Mouse (Mus musculus) R1 (cell line): ENCODE data around the gene Dcakd.
A peak's percentile ranks its signal among the peaks of the same experiment; 100 is the strongest.

Source experiments
- DNase-seq: peaks from one replicate; pipeline ENCODE4 v3.0.0-alpha.2; 2018; ENCODE audit warnings: low read depth, low spot score

Dcakd gene

DNA sequence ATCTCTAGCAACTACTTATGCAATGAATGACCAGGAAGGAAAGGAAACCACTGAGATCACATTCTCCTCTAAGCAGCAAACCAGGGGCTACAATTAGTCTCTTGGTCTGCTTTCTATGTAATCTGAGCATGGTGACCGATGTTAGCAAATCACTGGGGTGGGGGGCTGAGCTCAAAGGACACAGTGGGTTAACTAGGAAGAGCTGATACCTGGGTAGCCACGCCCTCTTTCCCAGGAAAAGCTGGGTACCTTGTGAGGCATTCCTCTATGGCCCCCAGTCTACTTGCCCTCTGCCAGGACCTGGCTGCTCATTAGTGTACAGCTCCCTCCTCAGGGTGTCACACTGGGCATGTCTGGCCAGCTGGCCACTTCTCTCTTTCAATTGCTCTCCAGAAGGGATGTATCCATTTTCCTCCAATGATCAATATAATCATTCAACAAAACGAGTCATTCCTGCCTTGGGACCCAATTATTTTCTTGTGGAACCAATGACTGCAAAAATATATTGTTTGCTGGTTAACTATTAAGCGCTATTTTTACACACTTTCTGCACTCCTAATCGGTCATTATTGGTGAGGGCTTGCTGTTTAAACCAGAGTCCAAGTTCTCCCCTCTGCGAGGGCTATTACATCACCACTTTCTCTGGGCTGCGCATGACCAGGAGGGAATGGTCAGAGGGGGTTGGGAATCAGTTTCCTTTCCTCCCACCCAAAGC, 21.7 kb downstream of the Dcakd start:
- DNase-seq, result no peak

DNA sequence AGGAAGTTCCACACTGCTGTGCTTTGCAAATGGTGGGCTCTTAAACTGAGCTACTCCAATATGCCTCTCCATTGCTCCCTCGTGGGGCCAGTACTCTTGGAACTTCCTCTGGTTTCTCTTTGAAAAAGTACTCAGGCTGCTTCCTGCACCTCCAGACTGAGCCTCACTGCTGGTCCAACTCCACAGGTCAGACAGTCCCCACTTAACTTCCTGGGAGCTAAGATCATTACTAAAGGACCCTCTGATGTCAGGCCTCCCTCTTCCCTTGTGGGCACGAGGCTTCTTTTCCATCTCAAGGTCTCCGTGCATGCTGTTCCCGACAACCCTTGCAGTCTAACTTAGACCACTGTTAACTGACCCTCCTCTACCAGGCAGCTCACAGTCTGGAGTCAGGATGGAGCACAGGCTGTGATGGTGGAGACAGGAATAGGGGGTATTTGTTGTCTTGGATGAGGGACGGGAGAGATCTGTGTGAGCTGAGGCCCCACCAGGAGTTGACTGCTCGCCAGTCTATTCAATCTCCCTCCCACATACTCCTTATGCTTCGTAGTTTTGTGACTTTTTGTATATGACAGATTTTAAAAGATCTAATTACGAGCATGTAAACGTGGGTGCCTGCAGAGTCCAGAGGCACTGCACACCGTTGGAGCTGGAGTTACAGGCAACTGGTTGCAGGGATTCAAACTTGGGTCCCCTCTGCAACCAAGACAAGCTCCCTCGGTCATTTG, 22.7 kb downstream of the Dcakd start:
- no peak for DNase-seq

DNA sequence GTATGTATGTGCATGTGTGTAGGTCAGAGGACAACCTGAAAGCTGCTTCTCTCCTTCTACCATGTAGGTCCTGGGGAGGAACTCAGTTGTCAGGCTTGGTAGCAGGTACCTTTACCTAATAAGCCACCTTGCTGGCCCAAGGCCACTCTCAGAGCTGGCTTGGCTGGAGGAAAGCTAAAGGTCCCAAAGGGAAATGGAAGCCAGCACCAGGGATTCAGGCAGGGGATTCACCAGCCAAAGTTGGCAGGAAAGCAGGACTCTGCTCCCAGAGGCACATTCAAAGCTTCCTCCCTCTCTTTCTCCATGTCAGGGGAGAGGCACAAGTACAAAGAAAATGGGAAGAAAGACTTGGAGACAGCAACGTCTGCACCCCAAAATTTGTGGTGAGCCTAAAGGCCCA, 23.3 kb downstream of the Dcakd start:
- no peak for DNase-seq

DNA sequence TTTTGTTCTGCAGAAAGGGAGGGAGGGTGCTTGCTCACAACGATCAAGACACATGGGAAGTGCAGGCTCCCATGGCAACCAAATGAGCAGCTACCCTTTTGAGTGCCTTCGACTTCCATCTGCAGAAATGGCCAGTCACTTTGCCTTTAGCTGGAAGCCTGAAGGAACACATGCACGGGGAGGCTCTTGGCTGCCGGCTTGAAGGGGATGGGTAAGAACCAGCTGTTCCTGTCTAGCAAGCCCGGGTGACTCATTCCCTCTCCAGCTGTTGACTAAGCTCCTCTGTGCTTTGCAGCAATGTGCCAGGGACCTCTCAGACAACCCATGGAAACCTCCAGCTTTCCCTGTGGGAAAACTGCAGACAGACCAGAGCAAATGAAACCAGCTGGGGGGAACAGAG, 24.9 kb downstream of the Dcakd start:
- peak; percentile 54 for DNase-seq

DNA sequence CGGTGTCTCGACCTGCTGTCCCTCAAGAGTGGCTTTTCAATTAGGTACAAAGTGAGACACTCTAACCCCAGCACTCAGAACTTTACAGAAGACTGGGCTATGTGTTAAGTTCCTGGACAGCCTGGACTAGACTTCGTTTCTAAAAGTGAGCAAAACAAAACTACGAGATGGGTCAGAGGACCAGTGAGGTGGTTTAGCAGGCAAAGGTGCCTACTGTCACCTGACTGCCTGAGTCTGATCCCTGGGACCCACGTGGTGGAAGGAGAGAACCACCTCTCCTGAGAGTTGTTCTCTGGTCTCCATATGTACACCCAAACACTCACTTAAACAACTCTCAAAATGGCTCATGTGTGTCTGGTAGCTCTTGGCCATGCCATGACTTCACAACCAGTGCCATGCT, 27.1 kb downstream of the Dcakd start:
- no peak for DNase-seq

DNA sequence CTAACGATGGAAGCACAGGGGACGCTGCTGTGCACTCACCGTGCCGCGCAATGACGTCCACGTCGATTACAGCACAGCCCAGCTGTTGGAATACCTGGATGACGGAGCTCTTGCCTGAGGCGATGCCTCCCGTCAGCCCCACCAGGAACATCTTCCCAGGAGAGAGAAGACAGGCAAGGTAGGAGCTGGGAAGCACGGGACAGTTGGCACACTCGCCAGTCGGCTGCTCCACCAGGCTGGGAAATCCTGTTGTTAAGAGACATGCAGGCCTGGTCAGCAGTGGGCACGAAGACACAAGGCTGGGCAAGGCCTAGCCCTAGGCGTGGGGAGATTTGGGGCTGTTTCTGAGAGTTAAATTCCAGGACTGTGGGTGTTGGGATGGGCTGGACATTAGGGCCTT, 28.0 kb downstream of the Dcakd start:
- DNase-seq, result no peak

DNA sequence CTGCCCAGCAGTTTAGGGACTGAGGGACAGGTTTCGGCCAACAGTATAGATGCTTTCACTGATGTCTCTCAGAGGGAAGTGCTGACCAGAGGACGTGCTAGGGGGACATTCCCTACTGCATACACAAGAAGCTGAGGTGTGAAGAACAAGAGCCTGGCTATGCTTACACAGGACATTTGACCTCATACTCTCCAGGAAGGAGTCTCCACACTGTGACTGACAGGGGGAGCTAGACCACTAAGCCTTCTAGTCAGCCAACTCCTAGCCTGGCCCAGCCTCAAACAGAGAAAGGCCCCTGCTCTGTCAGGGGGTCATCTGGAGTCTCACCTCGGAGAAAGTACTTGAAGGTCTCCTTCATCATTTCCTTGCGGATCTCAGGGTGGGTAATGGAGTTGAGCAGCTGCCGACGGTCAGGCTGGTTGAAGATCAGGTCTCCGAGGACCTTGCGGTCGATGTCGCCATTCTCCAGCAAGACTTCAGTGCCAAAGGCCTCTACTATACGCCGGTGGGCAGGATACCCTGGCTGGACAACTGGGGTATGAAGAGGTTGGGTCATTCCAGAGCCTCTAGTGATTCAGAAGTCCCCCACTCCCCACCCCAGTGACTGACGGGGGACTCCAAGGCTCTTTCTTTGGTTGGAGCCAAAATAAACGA, 28.7 kb downstream of the Dcakd start:
- DNase-seq, result no peak

DNA sequence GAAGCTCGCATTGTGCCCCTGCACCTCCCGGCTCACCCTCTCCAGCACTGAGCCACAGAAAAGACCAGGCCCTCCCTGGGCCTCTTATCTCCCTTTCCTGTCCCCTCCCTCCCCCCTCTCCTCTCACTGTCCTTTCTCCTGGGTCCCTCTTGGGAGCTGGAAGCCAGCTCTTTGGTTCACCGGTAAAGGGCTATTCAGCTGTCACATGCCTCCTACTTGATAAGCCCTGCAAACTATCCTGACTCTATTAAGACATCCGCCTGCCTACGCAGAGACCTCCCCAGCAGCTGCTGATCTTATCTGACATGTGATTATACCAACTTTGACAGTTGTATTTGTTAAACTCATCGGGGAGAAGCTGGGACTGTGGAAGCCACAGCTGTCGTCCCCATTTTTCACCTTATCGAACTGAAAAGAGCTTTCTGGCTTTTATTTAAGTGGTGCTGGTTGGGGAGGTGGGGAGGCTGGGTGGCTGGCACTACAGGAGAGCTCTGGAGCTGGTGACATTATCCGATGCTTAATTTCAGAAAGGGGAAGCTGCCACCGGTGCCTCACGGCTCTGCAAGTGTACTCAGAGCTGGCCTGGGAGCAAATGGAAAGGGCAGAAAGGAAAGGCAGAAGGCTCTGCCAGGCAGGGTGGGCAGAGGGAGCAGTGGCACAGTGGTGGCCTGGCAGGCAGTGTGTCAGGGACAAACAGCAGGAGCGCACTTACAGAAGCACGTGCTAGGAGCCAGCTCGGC, 29.4 kb downstream of the Dcakd start:
- no peak for DNase-seq

DNA sequence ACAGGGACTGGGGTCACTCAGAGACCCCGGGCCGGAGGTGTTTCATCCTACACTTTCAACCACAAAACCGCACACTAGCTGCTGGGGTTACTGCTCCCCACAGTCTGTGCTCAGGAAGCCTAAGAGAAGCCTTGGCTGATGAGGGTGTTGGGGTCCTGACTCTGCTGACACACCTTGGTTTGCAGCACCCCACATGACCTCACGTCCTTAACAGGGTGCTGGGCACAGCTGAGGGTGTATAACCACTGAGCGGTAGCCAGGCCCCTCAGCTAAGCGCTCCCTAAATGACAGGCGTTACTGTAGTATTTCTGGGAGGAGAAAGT, 29.9 kb downstream of the Dcakd start:
- no peak for DNase-seq

DNA sequence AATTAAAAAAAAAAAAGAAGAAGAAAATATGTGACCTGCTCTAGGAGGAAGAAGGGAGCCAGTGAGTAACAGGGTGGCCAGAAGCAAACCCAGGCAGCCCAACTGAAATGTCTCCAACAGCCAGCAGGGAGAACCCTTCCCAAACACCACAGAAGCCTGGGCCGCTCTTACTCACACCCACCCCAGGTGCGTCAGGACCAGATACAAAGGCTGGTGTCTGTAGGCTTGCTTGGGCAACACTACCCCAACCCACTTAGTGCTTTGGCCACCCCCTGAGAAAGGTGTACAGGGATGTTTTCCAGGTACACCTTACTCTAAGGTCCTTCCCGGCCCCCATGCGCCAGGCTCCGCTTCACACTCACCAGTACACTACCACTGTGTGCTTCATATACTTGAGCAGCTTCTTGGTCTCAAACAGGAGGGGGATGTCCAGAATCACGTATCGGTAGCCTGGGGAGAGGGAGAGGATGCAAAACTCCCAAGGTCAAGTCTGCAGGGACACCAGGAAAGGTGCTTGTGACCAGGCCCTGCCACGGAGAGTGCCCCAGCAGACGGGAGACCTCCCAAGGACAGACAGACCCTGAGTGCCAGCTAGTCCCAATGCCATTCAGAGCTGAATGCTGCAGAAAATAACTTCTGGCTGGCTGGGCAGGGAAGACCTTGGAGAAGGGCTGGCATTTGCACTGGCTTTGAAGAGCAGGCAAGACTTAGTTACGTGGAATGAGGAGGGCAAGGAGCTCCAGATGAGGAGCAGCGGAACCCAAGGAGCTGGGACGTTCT, 31.0 kb downstream of the Dcakd start:
- no peak for DNase-seq

DNA sequence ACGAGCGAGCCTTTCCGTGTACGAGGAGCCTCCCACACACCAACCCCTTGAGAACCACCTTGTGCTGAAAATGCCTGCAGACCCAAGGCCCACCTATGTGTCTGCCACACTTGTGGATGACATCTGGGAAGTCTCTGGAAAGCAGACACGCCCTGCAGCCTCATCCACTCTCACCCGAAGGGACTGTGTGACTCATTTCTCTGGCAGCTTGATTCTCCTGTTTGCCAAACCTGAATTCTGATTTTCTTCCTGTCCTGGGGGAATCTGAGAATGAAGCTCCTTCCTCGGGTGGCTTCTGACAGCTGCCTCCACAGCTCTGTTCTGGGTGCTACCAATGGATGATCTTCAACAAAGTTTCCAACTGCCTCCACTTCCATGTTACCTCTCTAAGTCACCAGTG, 31.7 kb downstream of the Dcakd start:
- no peak for DNase-seq

DNA sequence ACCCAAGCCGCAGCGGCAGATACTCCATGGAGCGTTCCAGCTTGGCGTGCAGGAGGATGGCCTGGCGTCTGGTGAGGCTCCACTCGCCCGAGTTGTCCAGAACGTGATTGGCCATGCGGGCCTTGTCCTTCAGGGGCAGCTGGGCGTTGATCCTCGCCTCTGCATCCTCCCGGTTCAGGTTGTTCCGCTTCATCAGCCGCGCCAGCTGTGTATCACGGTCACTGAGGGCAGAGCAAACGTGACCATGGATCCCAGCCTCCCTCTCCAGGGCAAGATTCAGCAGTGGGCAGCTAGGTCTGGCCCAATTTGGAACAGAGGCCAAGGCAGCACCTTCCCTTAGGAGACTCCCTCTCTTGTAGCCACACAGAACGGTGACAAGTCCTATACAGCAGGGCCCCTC, 33.2 kb downstream of the Dcakd start:
- DNase-seq, result no peak

DNA sequence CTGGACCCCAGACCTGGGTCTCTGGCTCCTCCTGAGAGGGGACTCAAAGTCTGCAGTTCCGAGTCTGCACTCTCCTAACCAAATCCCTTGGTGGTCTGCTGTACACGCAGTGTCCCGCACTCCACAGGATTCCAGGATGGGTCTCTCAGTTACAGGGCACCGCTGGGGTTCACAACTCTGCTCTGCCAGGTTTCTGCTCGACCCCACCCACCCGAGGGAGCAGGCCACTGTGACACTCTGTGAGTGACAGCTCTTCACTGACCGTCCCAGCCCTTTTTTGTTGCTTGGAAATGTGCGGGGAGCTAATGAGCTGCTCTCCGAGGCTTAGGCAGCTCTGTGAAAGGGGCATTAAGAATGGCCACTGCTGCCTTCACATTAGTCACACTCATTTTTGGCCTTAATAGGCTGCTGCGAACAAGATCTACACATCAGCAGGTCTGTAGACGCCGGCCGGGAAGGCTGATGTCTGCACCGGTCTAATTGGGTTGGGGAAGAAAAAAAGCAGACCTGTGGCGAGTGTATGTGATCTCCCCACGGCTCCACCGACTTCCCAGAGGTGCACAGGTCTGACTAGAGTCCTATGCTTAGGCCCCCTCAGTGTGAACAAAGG, 34.6 kb downstream of the Dcakd start:
- DNase-seq, result no peak

DNA sequence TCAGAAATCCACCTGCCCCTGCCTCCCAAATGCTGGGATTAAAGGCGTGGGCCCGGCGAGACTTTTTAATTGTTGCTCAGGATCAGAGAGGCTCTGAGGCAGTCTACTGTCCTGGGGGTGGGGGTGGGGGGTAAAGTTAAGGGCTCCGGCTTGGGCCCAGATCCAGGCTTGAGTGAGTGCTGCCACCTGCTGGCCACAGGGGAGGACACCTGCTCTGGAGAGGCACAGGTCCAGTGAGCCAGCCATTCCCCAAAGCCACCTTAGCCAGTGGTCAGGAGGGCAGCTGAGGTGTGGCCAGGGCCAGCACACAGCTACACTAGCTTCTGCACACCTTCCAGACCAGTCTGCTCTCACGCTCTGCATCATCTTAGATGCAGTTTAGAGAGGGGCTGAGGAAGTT, 35.2 kb downstream of the Dcakd start:
- peak; percentile 78 for DNase-seq

DNA sequence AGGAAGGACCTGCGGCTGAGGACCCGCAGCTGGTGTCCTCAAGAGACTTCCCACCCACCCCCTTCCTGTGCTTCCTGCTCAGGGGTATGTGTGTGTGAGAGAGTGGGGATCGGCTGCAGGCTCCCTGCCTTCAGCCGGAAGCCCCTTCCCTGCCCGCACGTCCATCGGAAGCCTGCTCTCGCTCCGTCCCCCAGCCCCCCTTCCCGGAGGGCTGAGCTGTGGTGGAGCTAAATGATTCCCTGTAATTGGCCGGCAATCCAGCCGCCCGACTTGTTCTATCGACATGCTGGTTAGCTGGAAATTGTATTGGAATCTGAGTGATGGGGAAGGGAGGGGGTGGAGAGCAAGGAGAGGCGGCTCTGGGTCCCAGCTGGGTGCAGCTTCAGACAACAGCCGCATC, 36.5 kb downstream of the Dcakd start:
- DNase-seq, result no peak

DNA sequence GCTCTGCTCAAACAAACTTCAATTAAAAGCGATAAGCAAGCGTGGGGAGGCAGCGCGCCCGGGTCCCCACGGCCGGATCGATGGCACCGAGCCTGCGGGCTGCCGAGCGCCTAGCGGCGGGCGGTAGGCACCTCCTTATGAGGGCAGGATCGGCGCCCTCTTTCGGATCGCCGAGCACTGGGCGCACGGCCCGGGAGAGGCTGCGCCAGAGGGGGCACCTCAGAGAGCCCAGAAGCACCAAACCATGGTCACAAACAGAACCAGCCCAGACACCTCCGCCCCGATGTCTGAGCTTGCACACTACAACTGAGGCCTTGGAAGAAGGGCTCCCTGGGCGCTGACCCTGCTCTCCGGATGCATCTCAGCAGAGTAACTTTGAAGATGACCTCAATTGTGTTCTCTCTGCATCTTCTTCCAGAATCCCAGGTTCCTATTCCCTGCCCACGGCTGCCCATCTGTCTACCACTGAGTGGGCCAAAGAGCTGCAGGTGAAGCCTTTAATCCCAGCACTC, 37.9 kb downstream of the Dcakd start:
- no peak for DNase-seq

DNA sequence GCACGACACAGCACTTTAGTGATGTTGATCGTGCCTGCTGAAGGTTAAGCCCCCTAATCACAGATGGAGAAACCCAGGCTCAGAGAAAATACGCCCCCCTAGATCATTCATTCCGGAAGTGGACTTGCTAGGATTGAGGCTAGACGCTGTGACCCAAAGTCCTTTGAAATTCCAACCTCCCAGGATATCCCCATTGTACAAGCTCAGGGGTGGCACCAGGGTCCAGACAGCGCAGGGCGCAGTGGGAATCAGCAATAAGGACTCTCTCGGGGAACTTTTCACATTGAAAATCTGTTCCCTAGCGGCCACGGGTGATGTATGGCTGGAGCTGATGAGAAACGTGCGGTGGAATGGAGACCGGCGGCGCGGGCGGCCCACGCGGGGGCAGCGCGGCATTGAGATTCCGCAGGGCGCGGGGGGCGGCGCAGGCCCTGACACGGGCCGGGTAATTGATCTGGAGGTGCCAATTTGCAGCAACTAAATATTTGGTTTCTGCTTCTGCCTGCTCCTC, 38.4 kb downstream of the Dcakd start:
- no peak for DNase-seq

DNA sequence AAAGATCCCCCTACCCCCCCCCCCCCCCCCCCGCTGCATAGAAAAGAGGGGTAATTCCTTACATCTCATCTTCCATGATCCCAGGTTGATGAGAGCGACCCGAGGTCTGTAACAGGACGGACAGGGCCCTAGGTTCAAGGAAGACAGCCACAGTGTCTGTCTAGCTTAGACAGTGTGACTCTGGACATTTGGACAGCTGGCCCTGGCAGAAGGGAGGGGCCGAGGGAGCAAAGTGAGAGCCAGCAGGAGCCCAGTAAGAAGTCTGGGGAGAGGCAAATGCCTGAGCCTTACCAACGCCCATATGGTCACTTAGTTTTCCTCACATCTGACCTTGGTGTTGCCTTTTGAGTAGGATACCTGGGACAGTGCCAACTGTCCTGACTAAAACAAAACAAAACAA, 43.0 kb downstream of the Dcakd start:
- DNase-seq, result no peak

DNA sequence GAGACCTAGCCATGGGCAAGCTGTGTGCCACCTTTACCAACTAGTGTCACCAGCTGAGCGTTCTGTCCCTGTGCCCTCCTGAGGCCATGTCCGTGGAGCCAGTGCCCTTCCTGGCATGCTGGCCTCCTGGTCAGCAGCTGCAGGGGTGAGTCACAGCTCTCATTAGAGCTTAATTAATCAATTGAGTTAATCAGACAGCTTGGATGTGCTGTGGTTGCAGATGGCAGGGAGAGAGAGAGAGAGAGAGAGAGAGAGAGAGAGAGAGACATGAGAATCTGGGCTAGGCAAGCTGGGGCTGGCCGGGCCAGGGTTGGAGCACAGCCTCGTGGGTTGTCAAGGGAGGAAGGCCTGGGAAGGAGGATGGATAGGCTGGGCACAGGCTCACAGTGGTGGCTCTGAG, 43.5 kb downstream of the Dcakd start:
- DNase-seq, result no peak

DNA sequence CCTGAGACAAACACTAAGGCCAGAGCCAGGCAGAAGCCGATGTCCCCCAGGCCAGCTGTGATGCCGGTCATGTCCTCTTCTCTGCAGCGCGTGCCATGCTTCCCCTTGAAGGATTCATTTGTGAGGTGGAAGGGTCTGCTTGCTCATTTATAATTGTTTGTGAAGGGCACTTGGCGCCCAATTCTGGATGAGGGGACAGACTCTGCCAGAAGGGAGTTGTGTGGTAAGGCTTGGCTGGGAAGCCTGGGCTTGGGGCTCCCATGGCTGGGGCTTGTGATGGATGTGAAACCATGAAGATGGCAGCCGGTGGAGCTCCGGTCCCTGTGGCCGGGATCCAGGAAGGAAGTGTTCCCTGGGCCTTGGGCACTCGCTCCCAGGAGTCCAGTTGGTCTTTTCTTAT, 44.0 kb downstream of the Dcakd start:
- DNase-seq, result no peak
